Mouse (Mus musculus) ES-Bruce4 (cell line): ENCODE data around the gene Gyg. TPM values are rescaled to one million over a fixed set of nuclear protein-coding genes. Genes with fewer than 3 reads are reported as not detected.

ENCODE experiments used
- H3K27ac ChIP-seq: 2 replicates; pipeline ENCODE4 v1.5.1; 2012; ENCODE audit warnings: low read length, inconsistent platforms; ENCODE audit not compliant: insufficient read depth
- H3K27me3 ChIP-seq: 2 replicates; pipeline ENCODE4 v1.6.1; 2012; ENCODE audit warnings: mild to moderate bottlenecking, low read length, inconsistent platforms; ENCODE audit not compliant: control insufficient read depth, poor library complexity, insufficient read depth, severe bottlenecking
- H3K36me3 ChIP-seq: 2 replicates; pipeline ENCODE4 v1.6.1; 2012; ENCODE audit warnings: inconsistent platforms, mild to moderate bottlenecking, low read length, moderate library complexity; ENCODE audit not compliant: control insufficient read depth, poor library complexity, insufficient read depth, severe bottlenecking
- H3K4me1 ChIP-seq: one replicate; pipeline ENCODE4 v1.8.1; 2011; ENCODE audit warnings: low read length; ENCODE audit not compliant: control insufficient read depth, insufficient read depth
- H3K4me3 ChIP-seq: 2 replicates; pipeline ENCODE4 v1.5.1; 2011; ENCODE audit warnings: low read depth, mild to moderate bottlenecking, low read length
- H3K9ac ChIP-seq: 2 replicates; pipeline ENCODE4 v1.6.1; 2012; ENCODE audit warnings: low read depth, mild to moderate bottlenecking, inconsistent platforms; ENCODE audit not compliant: poor library complexity, severe bottlenecking
- H3K9me3 ChIP-seq: replicated peaks from 2 replicates; pipeline ENCODE4 v1.6.1; 2012; ENCODE audit warnings: mild to moderate bottlenecking, low read length, inconsistent platforms; ENCODE audit not compliant: control insufficient read depth, poor library complexity, insufficient read depth, severe bottlenecking
- CTCF ChIP-seq: IDR thresholded peaks from one replicate; pipeline ENCODE4 v1.8.1; 2011; ENCODE audit warnings: low read depth, low read length
- EP300 ChIP-seq: IDR thresholded peaks from 2 replicates; pipeline ENCODE4 v1.6.1; 2011; ENCODE audit warnings: low read depth, low read length; ENCODE audit not compliant: insufficient read depth
- POLR2A ChIP-seq: IDR thresholded peaks from one replicate; pipeline ENCODE4 v1.8.1; 2011; ENCODE audit warnings: low read length; ENCODE audit not compliant: insufficient read depth
- polyA plus RNA-seq: library from polyadenylated mRNA; stranded (reverse); fragments of >200 nt; gene quantifications from 2 replicates; pipeline ENCODE4 v1.2.4, GENCODE M21; 2011; ENCODE audit warnings: low read depth; ENCODE audit not compliant: missing spikeins, insufficient read depth, insufficient read length

The Gyg gene
- polyA plus RNA-seq, 1 experiment, result 38.4 TPM

DNA sequence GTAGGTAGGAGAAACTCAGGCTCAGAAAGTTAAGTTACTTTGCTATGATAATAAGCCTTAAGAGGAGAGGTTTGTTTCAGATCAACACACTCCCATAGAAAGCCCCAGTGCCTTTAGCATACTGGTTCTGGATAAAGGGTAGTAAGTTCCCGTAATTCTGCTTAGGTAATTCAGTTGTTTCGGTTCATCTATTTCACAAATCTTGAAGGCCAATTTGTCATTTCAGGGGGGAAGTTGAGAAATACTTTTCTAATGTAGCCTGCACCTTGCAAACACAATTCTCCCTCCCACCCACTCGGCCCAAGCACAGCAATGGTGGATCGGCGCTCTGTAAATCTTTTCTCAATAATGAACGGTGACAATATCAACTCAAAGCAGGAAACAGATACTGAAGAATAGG is 359 bp upstream of the Gyg start:
- Histone ChIP-seq H3K4me1 (peaks cover 2% of the 10 kb centered on the region), H3K27ac (no peak overlapping the region), H3K36me3 (no peaks in the 10 kb centered on the region), H3K27me3 (peaks cover 5% of the 10 kb centered on the region), H3K9ac (no peak overlapping the region), H3K9me3 (peaks cover 3% of the 10 kb centered on the region; the same call in 1 of the 2 replicates), H3K4me3 (no peak overlapping the region)
- TF ChIP-seq CTCF, result no peak
- TF ChIP-seq EP300, result no peak
- TF ChIP-seq POLR2A, result no peak

GRCm38 (mm10) chr3:20151651-20152050 is 3.5 kb downstream of the Gyg start:
- TF ChIP-seq EP300 (no peak), CTCF (no peak), POLR2A (no peak)
- no peaks in the 10 kb centered on the region for H3K9me3 ChIP-seq
- H3K36me3 ChIP-seq, result no peaks in the 10 kb centered on the region
- H3K4me1 ChIP-seq, result peaks cover 2% of the 10 kb centered on the region
- no peak overlapping the region for H3K9ac ChIP-seq
- no peak overlapping the region for H3K27ac ChIP-seq
- H3K4me3 ChIP-seq, result no peak overlapping the region
- peaks cover 5% of the 10 kb centered on the region for H3K27me3 ChIP-seq

DNA sequence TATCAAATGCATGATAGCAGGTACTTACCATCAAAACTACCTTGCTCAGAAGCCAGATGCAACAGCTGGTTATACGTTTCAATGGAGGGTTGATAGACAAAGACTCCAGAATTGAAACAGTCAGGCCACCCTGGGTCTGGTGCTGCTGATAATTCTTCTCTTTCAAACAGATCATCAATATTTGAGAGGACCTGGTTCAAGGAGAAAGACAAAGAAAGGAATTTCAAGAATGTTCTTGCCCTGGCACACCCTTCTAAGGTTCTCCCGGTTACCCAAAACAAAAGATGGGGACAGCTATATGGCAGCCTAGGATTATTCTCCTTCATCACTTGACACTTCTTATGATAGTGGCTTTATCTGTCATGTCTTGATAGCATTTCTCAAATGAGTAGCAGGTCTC is 4.6 kb downstream of the Gyg start:
- H3K9ac ChIP-seq, result no peak overlapping the region
- H3K4me3 ChIP-seq, result no peak overlapping the region
- H3K36me3 ChIP-seq, result no peaks in the 10 kb centered on the region
- H3K27ac ChIP-seq, result no peak overlapping the region
- H3K9me3 ChIP-seq, result no peaks in the 10 kb centered on the region
- H3K27me3 ChIP-seq, result peaks cover 5% of the 10 kb centered on the region
- H3K4me1 ChIP-seq, result peaks cover 2% of the 10 kb centered on the region
- no peak for TF ChIP-seq CTCF

DNA sequence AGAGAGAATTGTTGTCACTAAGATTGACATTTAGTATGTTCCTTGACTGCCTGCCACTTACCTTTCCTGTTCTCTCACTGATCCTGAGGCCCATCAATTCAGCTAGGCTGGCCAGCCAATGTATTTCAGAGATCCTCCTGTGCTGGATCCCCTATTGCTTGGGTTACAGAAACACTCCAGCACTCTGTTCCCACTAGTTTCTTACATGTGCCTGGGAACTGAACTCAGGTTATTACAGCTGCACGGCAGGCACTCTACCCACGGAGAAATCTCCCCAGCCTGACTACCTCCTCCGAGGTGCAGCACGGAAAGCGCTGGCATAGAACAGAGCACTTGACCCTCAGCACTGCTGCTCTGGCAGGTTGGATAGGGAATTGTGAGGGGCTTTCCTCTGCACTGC is 7.5 kb downstream of the Gyg start:
- no peak overlapping the region for H3K4me3 ChIP-seq
- no peaks in the 10 kb centered on the region for H3K27me3 ChIP-seq
- peaks cover 2% of the 10 kb centered on the region for H3K4me1 ChIP-seq
- no peak overlapping the region for H3K27ac ChIP-seq
- H3K36me3 ChIP-seq, result no peaks in the 10 kb centered on the region
- H3K9ac ChIP-seq, result no peak overlapping the region
- TF ChIP-seq EP300 (no peak), CTCF (no peak)
- H3K9me3 ChIP-seq, result no peaks in the 10 kb centered on the region

DNA sequence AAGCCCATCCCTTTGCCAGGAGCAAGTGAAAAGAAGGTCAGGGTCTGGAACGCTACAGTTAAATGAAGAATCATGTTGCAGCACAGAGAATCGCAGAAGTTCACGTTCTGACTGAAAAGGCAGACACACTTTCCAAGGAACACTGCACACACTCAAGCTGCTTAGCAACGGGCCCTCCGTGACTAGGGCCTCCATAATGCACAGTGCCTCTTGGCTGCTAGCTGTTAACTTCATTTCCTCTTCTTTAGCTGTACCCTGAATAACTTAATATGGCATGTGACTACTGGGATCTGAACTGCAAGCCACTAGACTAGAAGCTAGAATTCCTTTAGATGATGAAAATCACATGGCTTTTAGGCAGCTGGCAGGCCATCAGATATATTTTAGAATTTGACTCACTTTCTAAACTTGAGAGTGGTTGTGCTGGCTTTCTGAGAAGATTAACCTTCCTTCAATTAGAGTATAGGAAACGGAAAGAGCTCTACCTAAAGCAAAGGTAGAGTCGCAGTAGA is 8.2 kb downstream of the Gyg start:
- no peak overlapping the region for H3K4me3 ChIP-seq
- peaks cover 2% of the 10 kb centered on the region for H3K4me1 ChIP-seq
- H3K9ac ChIP-seq, result no peak overlapping the region
- no peak overlapping the region for H3K27ac ChIP-seq
- no peaks in the 10 kb centered on the region for H3K36me3 ChIP-seq
- TF ChIP-seq EP300 (no peak), POLR2A (no peak), CTCF (no peak)
- no peaks in the 10 kb centered on the region for H3K9me3 ChIP-seq
- no peaks in the 10 kb centered on the region for H3K27me3 ChIP-seq

- Histone ChIP-seq H3K27me3 (no peaks in the 10 kb centered on the region), H3K27ac (no peak overlapping the region), H3K9ac (no peak overlapping the region), H3K9me3 (no peaks in the 10 kb centered on the region), H3K4me3 (no peak overlapping the region), H3K4me1 (peaks cover under 1% of the 10 kb centered on the region), H3K36me3 (no peaks in the 10 kb centered on the region)
- TF ChIP-seq CTCF, result no peak
Observed at GRCm38 (mm10) chr3:20145696-20146113, 9.4 kb downstream of the Gyg start.

GRCm38 (mm10) chr3:20144401-20144800 is 10.7 kb downstream of the Gyg start:
- no peaks in the 10 kb centered on the region for H3K36me3 ChIP-seq
- H3K27me3 ChIP-seq, result no peaks in the 10 kb centered on the region
- H3K9me3 ChIP-seq, result no peaks in the 10 kb centered on the region
- no peak overlapping the region for H3K27ac ChIP-seq
- no peak overlapping the region for H3K9ac ChIP-seq
- no peak for TF ChIP-seq POLR2A
- no peak for TF ChIP-seq EP300
- TF ChIP-seq CTCF, result no peak
- no peak overlapping the region for H3K4me3 ChIP-seq
- H3K4me1 ChIP-seq, result no peaks in the 10 kb centered on the region
